Mouse (Mus musculus) E14TG2a.4 (cell line): ENCODE measurements around the gene Bclaf3.

Experiments
- H3K27me3 ChIP-seq: 2 replicates; pipeline ENCODE4 v1.6.1; 2014; ENCODE audit warnings: low read length, control low read depth; ENCODE audit not compliant: insufficient read depth
- H3K36me3 ChIP-seq: 2 replicates; pipeline ENCODE4 v1.6.1; 2014; ENCODE audit warnings: low read length, control low read depth; ENCODE audit not compliant: insufficient read depth
- H3K4me1 ChIP-seq: replicated peaks from 2 replicates; pipeline ENCODE4 v1.6.1; 2014; ENCODE audit warnings: low read depth, low read length, control low read depth
- H3K4me3 ChIP-seq: replicated peaks from 2 replicates; pipeline ENCODE4 v1.5.1; 2014; ENCODE audit warnings: mild to moderate bottlenecking, low read length
- H3K9me3 ChIP-seq: 2 replicates; pipeline ENCODE4 v1.6.1; 2014; ENCODE audit warnings: low read length, control low read depth
- CTCF ChIP-seq: conservative IDR thresholded peaks from 2 replicates; pipeline ENCODE4 v1.5.1; 2014; ENCODE audit warnings: low read length
- NANOG ChIP-seq: IDR thresholded peaks from 2 replicates; pipeline ENCODE4 v1.6.1; 2014; ENCODE audit warnings: borderline replicate concordance, low read length, mixed read lengths
- POU5F1 ChIP-seq: IDR thresholded peaks from 2 replicates; pipeline ENCODE4 v1.6.1; 2014; ENCODE audit warnings: low read length, borderline replicate concordance

The Bclaf3 gene

DNA sequence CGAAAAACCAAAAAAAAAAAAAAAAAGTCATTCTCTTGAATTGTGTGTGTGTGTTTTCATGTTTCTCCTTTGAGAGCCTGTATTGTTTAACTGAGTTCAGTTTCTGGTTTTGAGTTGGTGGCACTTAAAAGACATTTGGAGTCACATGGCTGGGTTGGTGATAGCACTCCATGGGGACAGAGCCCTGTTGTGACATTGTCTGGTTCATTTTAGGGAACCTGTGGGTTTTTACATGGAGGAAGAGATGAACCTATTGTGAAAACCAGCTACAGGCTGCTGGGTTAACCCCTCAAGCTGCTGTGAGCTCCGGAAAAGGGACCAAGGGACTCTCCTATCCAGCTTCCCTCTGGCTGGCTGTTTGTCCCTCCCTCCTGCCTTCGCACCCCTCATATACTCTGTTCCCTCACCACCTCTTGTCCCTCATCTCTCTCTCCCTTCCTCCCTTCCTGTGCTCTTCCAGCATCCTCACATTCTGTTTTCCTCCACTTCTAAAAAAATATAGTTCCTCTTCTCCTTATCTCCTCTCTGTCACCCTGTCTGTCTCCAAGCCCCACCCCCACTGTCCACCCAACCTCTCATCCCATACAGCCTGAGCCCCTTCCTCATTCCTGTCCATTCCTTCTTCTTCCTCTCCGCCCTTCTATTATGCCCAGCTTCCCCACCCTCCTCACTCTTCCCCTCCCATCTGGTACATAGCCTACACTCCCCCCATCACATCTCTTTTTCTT is 112.2 kb downstream of the Bclaf3 start:
- no peaks in the 10 kb centered on the region for H3K36me3 ChIP-seq
- H3K9me3 ChIP-seq: no peaks in the 10 kb centered on the region
- no peak overlapping the region for H3K4me3 ChIP-seq
- H3K4me1 ChIP-seq: no peaks in the 10 kb centered on the region
- H3K27me3 ChIP-seq: no peaks in the 10 kb centered on the region
- TF ChIP-seq NANOG (no peak), POU5F1 (no peak), CTCF (no peak)

DNA sequence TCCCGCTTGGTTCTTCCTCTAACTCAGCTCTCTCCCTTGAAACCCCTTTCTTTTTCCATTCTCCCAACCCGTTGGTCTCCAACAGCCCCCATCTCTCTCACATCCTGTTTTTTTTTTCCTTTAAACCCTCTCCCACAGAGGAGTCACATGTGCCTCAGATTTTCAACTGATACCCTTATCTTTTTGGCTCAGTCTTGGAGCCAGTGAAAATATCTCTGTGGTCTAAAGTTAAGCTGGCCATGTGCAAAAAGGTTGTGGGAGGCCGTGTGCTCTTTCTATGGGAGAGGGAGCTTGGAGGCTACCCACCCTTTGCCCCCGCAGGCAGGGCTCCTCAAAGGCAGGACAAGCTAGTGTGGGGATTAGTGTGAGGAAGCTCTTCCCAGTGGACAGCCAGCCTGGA is 113.5 kb downstream of the Bclaf3 start:
- H3K27me3 ChIP-seq: no peaks in the 10 kb centered on the region
- no peak overlapping the region for H3K4me3 ChIP-seq
- H3K9me3 ChIP-seq: no peaks in the 10 kb centered on the region
- H3K4me1 ChIP-seq: no peaks in the 10 kb centered on the region
- no peaks in the 10 kb centered on the region for H3K36me3 ChIP-seq
- TF ChIP-seq CTCF (no peak), POU5F1 (no peak), NANOG (no peak)
